Mouse (Mus musculus): Measurements from ENCODE around the gene Agpat2. TPM values are rescaled to one million over a fixed set of nuclear protein-coding genes. Genes with fewer than 3 reads are reported as not detected.

Gene Agpat2
- polyA plus RNA-seq, 1 experiment from 2014 or later: 7.3 TPM

- H3K27me3 ChIP-seq (ENCODE audit: control insufficient read depth, insufficient read depth, low read length): no peaks in the 10 kb centered on the region
- ATAC-seq (ENCODE audit: low FRiP score): no peak
- WGBS: 84% methylated on average over 9 of the region's 9 CpGs
- no peak overlapping the region for H3K4me3 ChIP-seq (ENCODE audit: low read depth, low read length)
- H3K4me1 ChIP-seq (replicated peaks; ENCODE audit: control insufficient read depth, insufficient read depth, low read length): no peaks in the 10 kb centered on the region
- H3K36me3 ChIP-seq (ENCODE audit: control insufficient read depth, insufficient read depth, low read length): no peaks in the 10 kb centered on the region
- H3K9ac ChIP-seq (ENCODE audit: low read depth, low read length): no peak overlapping the region
- H3K9me3 ChIP-seq (ENCODE audit: control insufficient read depth, low read length): no peaks in the 10 kb centered on the region
- DNase-seq (ENCODE audit: low spot score): no peak
- no peak overlapping the region for H3K4me2 ChIP-seq (replicated peaks; ENCODE audit: low read depth, low read length)
- H3K27ac ChIP-seq (ENCODE audit: low read depth, low read length): no peak overlapping the region
Measured at GRCm38 (mm10) chr2:26571400-26571799, 32.8 kb downstream of the Agpat2 start.

GRCm38 (mm10) chr2:26570034-26570433 is 34.2 kb downstream of the Agpat2 start:
- DNase-seq (ENCODE audit: low spot score): peak; percentile 79
- WGBS: 6% methylated on average over 3 of the region's 3 CpGs
- Histone ChIP-seq H3K27ac (ENCODE audit: low read depth, low read length) (no peak overlapping the region), H3K9ac (ENCODE audit: low read depth, low read length) (no peak overlapping the region), H3K4me1 (replicated peaks; ENCODE audit: control insufficient read depth, insufficient read depth, low read length) (no peaks in the 10 kb centered on the region), H3K4me3 (ENCODE audit: low read depth, low read length) (no peak overlapping the region), H3K36me3 (ENCODE audit: control insufficient read depth, insufficient read depth, low read length) (no peaks in the 10 kb centered on the region), H3K4me2 (replicated peaks; ENCODE audit: low read depth, low read length) (no peak overlapping the region), H3K27me3 (ENCODE audit: control insufficient read depth, insufficient read depth, low read length) (no peaks in the 10 kb centered on the region), H3K9me3 (ENCODE audit: control insufficient read depth, low read length) (no peaks in the 10 kb centered on the region)
- no peak for ATAC-seq (ENCODE audit: low FRiP score)

GRCm38 (mm10) chr2:26566221-26566620 is 38.0 kb downstream of the Agpat2 start:
- H3K9me3 ChIP-seq (ENCODE audit: control insufficient read depth, low read length): no peaks in the 10 kb centered on the region
- ATAC-seq (ENCODE audit: low FRiP score) (0 out of 2 replicates have a peak, but pooled peaks have one; percentile 38), DNase-seq (ENCODE audit: low spot score) (peak; percentile 69)
- H3K4me3 ChIP-seq (ENCODE audit: low read depth, low read length): no peak overlapping the region
- no peak overlapping the region for H3K27ac ChIP-seq (ENCODE audit: low read depth, low read length)
- H3K9ac ChIP-seq (ENCODE audit: low read depth, low read length): no peak overlapping the region
- H3K4me2 ChIP-seq (replicated peaks; ENCODE audit: low read depth, low read length): no peak overlapping the region
- no peaks in the 10 kb centered on the region for H3K4me1 ChIP-seq (replicated peaks; ENCODE audit: control insufficient read depth, insufficient read depth, low read length)
- WGBS: 19% methylated on average over 4 of the region's 4 CpGs
- no peaks in the 10 kb centered on the region for H3K36me3 ChIP-seq (ENCODE audit: control insufficient read depth, insufficient read depth, low read length)
- no peaks in the 10 kb centered on the region for H3K27me3 ChIP-seq (ENCODE audit: control insufficient read depth, insufficient read depth, low read length)

- 0 out of 2 replicates have a peak, but pooled peaks cover 4% of the 10 kb centered on the region for H3K4me1 ChIP-seq (replicated peaks; ENCODE audit: control insufficient read depth, insufficient read depth, low read length)
- no peak overlapping the region for H3K9ac ChIP-seq (ENCODE audit: low read depth, low read length)
- H3K9me3 ChIP-seq (ENCODE audit: control insufficient read depth, low read length): no peaks in the 10 kb centered on the region
- H3K36me3 ChIP-seq (ENCODE audit: control insufficient read depth, insufficient read depth, low read length): no peaks in the 10 kb centered on the region
- no peaks in the 10 kb centered on the region for H3K27me3 ChIP-seq (ENCODE audit: control insufficient read depth, insufficient read depth, low read length)
- H3K4me3 ChIP-seq (ENCODE audit: low read depth, low read length): no peak overlapping the region
- peak; percentile 71; the same call in 1 of the 2 replicates for ATAC-seq (ENCODE audit: low FRiP score)
- 0 out of 2 replicates have a peak overlapping the region, but pooled peaks have one; percentile 3 for H3K4me2 ChIP-seq (replicated peaks; ENCODE audit: low read depth, low read length)
- H3K27ac ChIP-seq (ENCODE audit: low read depth, low read length): no peak overlapping the region
- DNase-seq (ENCODE audit: low spot score): peak; percentile 67
- 48% methylated on average over 6 of the region's 6 CpGs for WGBS
Measured at GRCm38 (mm10) chr2:26561351-26562016, 42.7 kb downstream of the Agpat2 start.

- Histone ChIP-seq H3K4me2 (replicated peaks; ENCODE audit: low read depth, low read length) (no peak overlapping the region), H3K27ac (ENCODE audit: low read depth, low read length) (no peak overlapping the region), H3K4me3 (ENCODE audit: low read depth, low read length) (no peak overlapping the region), H3K9ac (ENCODE audit: low read depth, low read length) (no peak overlapping the region), H3K36me3 (ENCODE audit: control insufficient read depth, insufficient read depth, low read length) (no peaks in the 10 kb centered on the region), H3K4me1 (replicated peaks; ENCODE audit: control insufficient read depth, insufficient read depth, low read length) (0 out of 2 replicates have a peak, but pooled peaks cover 4% of the 10 kb centered on the region), H3K9me3 (ENCODE audit: control insufficient read depth, low read length) (no peaks in the 10 kb centered on the region), H3K27me3 (ENCODE audit: control insufficient read depth, insufficient read depth, low read length) (no peaks in the 10 kb centered on the region)
- DNase-seq (ENCODE audit: low spot score) (no peak), ATAC-seq (ENCODE audit: low FRiP score) (no peak)
- WGBS: 77% methylated on average over 5 of the region's 5 CpGs
Measured at GRCm38 (mm10) chr2:26560506-26560905, 43.7 kb downstream of the Agpat2 start.

- DNase-seq (ENCODE audit: low spot score): no peak
- Histone ChIP-seq H3K36me3 (ENCODE audit: control insufficient read depth, insufficient read depth, low read length) (no peaks in the 10 kb centered on the region), H3K4me3 (ENCODE audit: low read depth, low read length) (no peak overlapping the region), H3K4me2 (replicated peaks; ENCODE audit: low read depth, low read length) (no peak overlapping the region), H3K9ac (ENCODE audit: low read depth, low read length) (no peak overlapping the region), H3K27ac (ENCODE audit: low read depth, low read length) (no peak overlapping the region), H3K4me1 (replicated peaks; ENCODE audit: control insufficient read depth, insufficient read depth, low read length) (0 out of 2 replicates have a peak, but pooled peaks cover 4% of the 10 kb centered on the region), H3K27me3 (ENCODE audit: control insufficient read depth, insufficient read depth, low read length) (no peaks in the 10 kb centered on the region), H3K9me3 (ENCODE audit: control insufficient read depth, low read length) (no peaks in the 10 kb centered on the region)
- no peak for ATAC-seq (ENCODE audit: low FRiP score)
- WGBS: 73% methylated on average over 4 of the region's 4 CpGs
Measured at GRCm38 (mm10) chr2:26556535-26556993, 47.7 kb downstream of the Agpat2 start.

GRCm38 (mm10) chr2:26555076-26555475 is 49.1 kb downstream of the Agpat2 start:
- Histone ChIP-seq H3K36me3 (ENCODE audit: control insufficient read depth, insufficient read depth, low read length) (no peaks in the 10 kb centered on the region), H3K4me1 (replicated peaks; ENCODE audit: control insufficient read depth, insufficient read depth, low read length) (no peaks in the 10 kb centered on the region), H3K27ac (ENCODE audit: low read depth, low read length) (no peak overlapping the region), H3K4me3 (ENCODE audit: low read depth, low read length) (no peak overlapping the region), H3K9ac (ENCODE audit: low read depth, low read length) (no peak overlapping the region), H3K4me2 (replicated peaks; ENCODE audit: low read depth, low read length) (no peak overlapping the region), H3K27me3 (ENCODE audit: control insufficient read depth, insufficient read depth, low read length) (no peaks in the 10 kb centered on the region), H3K9me3 (ENCODE audit: control insufficient read depth, low read length) (no peaks in the 10 kb centered on the region)
- ATAC-seq (ENCODE audit: low FRiP score): no peak
- WGBS: 79% methylated on average over 4 of the region's 4 CpGs
- no peak for DNase-seq (ENCODE audit: low spot score)

GRCm38 (mm10) chr2:26553904-26554303 is 50.3 kb downstream of the Agpat2 start:
- whole genome bisulfite sequencing: 85% methylated on average over 9 of the region's 9 CpGs
- no peaks in the 10 kb centered on the region for H3K4me1 ChIP-seq (replicated peaks; ENCODE audit: control insufficient read depth, insufficient read depth, low read length)
- ATAC-seq (ENCODE audit: low FRiP score) (no peak), DNase-seq (ENCODE audit: low spot score) (no peak)
- no peaks in the 10 kb centered on the region for H3K27me3 ChIP-seq (ENCODE audit: control insufficient read depth, insufficient read depth, low read length)
- H3K9ac ChIP-seq (ENCODE audit: low read depth, low read length): no peak overlapping the region
- H3K9me3 ChIP-seq (ENCODE audit: control insufficient read depth, low read length): no peaks in the 10 kb centered on the region
- H3K27ac ChIP-seq (ENCODE audit: low read depth, low read length): no peak overlapping the region
- no peak overlapping the region for H3K4me2 ChIP-seq (replicated peaks; ENCODE audit: low read depth, low read length)
- H3K36me3 ChIP-seq (ENCODE audit: control insufficient read depth, insufficient read depth, low read length): no peaks in the 10 kb centered on the region
- H3K4me3 ChIP-seq (ENCODE audit: low read depth, low read length): no peak overlapping the region

GRCm38 (mm10) chr2:26552066-26552465 is 52.2 kb downstream of the Agpat2 start:
- Histone ChIP-seq H3K4me2 (replicated peaks; ENCODE audit: low read depth, low read length) (no peak overlapping the region), H3K4me1 (replicated peaks; ENCODE audit: control insufficient read depth, insufficient read depth, low read length) (peaks cover 7% of the 10 kb centered on the region; the same call in 1 of the 2 replicates), H3K27me3 (ENCODE audit: control insufficient read depth, insufficient read depth, low read length) (no peaks in the 10 kb centered on the region), H3K4me3 (ENCODE audit: low read depth, low read length) (no peak overlapping the region), H3K27ac (ENCODE audit: low read depth, low read length) (no peak overlapping the region), H3K9me3 (ENCODE audit: control insufficient read depth, low read length) (no peaks in the 10 kb centered on the region), H3K36me3 (ENCODE audit: control insufficient read depth, insufficient read depth, low read length) (no peaks in the 10 kb centered on the region), H3K9ac (ENCODE audit: low read depth, low read length) (no peak overlapping the region)
- 90% methylated on average over 2 of the region's 2 CpGs for WGBS
- DNase-seq (ENCODE audit: low spot score) (no peak), ATAC-seq (ENCODE audit: low FRiP score) (no peak)
